Mouse (Mus musculus): Measurements from ENCODE around the gene Zc3h12c.

The Zc3h12c gene

DNA sequence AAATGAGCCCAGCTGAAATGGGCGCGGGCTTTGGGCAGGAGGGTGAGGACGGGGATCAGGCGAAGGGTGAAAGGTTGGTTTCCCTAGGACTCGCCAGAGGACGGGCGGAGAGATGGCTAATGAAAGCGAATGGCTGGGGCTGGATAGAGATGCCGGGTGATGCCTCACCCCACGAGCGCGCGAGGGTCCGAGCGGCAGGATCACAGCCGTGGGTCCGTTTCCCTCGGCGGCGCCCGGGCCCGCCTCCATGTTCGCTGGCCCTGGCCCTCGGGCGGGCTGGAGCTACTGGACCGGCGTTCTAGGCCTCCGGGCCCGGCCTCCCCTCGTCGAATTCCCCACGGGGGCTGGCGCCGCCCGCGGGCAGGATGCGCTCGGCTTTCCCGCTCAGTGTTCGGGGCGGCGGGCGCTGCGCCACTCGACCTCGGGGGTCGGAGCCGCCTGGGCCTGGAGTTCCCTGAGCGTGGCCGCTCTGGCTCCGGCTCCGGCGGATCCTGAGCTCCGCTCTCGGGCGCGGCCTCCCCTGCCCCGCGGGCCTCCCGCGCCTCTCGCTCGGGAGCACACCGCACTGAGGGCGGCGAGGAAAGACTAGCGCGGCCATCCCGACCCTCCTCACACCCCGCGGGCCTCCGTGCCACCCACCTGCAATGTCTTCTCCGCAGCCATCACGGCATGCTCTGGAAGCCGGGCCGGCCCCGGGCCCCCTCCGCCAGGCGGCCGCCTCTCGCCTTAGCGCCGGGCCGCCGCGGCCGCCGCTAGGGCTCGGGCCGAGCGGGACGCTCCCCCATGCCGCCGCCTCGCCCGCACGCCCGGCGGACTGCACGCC, at the start of gene Zc3h12c:
Zc3h12c (minus strand) TSS at position 710 of the 823 bp plus-strand sequence.
- peak; percentile 87 for DNase-seq (ENCODE audit: extremely low spot score, low spot score)

DNA sequence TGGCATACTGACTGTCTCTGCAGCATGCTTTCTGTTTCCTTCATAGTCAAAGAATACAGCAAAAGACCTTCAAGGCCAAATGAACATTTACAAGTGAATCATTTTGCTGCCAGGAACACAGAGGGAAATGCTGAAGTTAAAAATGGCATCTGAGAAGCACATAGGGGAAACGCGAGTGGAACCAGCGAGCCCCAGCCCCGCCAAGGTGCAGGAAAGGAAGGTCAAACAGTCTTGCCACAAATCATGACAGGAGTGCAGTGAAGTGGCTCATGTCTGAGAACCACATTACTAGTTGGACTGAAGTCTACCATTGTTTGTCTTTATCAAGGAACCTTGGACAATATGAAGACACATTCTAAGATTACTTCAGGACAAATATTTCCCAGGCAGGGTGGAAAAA, 49.3 kb upstream of the Zc3h12c start:
- no peak for DNase-seq (ENCODE audit: extremely low spot score, low spot score)

DNA sequence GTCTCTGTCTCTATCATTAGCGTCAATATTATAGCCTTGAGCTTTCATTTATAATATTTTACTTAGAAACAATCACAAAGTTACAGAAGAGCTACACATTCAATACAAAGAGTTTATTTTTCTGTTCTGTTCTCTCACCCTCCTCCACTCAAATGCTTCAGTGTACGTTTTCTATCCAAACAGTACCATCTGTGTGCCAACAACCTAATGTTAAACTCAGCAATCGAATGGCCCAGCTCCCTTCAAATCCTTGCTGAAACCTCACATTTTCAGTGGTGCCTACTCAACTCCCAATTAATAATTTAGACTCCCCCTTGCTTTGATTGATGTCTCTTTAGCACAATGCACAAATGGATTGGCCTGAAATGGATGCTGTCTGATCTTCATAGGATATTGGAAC, 46.9 kb upstream of the Zc3h12c start:
- no peak for DNase-seq (ENCODE audit: extremely low spot score, low spot score)

DNA sequence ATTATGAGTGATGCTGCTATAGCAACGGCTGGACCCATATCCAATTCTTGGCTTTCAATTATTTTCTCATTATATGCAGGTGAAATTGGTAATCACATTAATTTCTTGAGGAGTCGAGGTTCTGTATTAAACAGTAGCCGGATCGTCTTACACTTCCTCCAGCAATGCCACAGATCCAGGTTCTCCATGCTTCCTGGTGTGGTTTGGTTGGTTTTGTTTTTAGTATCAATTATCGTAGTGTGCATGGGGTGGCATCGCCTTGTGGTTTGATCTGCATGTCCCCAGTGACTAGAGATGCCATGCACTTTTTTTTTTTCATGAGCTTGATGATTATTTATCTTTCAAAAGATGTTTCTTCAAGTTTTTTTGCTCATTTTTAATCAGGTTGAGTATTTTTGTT, 44.0 kb upstream of the Zc3h12c start:
- no peak for DNase-seq (ENCODE audit: extremely low spot score, low spot score)

DNA sequence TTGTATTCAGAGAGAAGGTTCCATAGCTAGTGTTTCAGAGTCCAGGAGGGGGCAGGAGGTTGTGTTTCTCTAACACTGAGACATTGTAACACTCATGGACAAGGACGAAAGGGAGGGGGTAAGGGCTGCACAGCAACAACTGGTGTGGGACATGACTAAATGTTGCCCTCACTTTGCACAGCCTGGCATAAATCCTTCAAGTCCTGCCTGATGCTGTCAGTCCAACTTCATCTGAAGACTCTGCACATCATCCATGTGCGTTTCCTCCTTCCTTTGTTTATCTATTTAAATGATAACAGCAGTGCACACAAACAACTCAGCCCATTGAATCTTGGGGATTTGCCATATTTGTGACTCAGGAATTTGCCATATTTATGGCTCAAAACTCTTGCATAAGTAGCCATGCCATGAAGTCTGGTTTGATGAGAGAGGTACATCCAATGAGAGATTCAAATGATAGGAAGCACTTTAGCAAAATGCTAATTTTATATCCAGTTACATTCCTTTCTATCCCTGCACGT, 40.2 kb upstream of the Zc3h12c start:
- DNase-seq (ENCODE audit: extremely low spot score, low spot score), result no peak

DNA sequence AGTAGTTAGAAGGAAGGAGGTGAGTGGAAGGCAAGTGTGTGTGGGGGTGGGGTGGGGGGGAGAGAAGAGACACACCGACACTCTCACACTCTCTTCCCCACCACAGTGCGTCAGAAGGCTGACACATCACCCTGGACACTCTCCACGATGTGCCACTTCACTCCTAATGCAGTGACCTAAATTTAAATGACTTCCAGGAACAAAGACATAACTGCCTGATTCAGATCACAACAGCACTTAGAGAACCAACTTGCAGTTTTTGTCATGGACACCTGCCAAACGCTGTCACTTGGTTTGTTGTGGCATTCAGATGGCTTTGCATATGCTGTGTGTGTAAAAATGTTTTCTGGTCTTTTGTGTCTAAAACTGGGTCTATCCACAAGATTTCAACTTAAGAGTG, 34.8 kb upstream of the Zc3h12c start:
- no peak for DNase-seq (ENCODE audit: extremely low spot score, low spot score)

DNA sequence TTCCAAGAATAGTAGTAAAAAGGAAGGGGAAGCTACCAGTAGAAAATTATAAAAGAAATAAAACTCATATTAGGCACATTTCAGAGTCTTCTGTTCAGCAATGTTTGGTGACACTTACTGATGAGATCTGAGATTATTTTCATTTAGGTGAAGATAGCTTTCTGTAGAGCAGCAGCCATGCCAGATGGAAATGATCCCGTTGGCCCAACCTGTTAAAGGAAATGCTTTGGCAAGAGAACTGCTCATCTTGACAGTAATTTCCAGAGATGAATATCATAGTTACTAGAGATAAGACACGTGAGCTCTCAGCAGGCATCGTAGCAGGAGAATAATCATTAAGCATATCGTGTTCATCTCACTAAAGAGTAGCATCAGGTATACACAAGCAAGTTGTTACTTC, 31.9 kb upstream of the Zc3h12c start:
- DNase-seq (ENCODE audit: extremely low spot score, low spot score), result no peak

DNA sequence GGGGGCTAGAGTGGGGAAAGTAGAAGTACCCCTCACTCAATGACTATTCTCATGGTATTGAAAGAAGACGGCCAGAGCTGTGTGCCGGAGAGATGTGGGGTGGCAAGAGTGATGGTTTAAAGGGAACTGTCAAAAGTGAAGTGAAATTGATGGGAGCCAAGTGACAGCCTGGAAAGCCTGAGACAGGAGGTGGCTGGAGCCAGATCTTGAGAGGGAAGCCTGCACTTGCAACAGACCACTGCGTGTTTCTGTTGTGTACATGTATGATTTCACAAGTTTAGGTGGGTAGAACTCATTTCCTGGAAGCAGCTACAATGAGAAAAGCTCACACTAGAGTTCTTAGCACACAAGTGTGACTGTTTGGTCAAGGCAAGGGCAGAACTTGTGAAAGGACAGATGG, 27.5 kb upstream of the Zc3h12c start:
- no peak for DNase-seq (ENCODE audit: extremely low spot score, low spot score)

DNA sequence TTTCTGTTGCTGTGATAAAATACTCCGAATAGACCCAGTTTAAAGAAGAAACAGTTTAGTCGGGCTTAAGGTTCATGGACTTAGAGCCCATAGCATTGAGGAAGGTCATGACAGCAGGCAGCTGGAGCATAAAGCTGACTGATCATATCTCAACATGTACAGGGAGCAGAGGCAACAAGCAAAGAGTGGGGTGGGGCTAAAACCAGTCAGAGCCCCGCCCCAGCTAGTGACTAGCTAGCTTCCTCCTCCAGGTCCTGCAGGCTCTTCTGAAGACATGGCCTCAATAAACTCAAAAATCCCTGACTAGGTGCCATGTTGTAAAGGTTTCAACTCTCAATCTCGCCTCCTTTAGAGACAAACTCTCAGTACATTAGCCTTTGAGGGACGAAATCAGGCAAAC, 25.5 kb upstream of the Zc3h12c start:
- no peak for DNase-seq (ENCODE audit: extremely low spot score, low spot score)

DNA sequence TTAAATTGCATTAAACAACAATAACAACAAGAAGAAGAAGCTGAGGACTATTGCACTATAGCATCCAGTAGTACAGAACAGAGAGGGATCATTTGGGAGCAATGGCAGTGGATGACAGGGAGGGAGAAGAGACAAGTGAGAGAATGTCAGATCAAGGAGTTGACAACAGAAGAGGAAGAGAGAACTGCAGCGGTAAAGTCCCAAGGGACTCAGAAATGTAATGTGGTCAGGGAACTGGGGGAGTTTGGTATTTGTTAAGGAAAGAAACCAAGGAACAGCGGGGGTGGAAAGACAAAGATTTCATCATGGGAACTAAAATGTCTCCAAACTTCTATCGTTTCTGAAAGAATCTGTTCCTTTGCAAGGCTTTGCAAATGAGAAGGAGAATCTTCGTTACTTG, 22.5 kb upstream of the Zc3h12c start:
- DNase-seq (ENCODE audit: extremely low spot score, low spot score), result no peak

DNA sequence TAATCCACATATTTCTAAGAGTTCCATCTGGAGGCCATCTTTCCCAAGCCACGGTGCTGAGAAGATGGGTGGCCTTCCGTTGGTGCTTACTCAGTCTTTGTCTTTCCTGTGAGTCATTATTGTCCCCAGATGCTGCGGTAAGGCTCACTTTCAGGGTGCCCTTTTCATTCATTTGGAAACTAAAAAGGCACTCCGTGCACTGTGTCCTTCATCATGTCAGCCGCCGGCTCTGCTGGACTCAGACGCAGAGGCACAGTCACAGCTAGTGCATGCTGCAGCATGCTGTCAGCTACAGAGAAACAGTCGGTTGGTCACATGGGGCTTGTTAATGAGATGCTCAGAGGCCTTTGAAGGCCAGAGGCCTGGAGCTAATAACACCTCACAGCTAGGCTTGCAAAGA, 19.7 kb upstream of the Zc3h12c start:
- DNase-seq (ENCODE audit: extremely low spot score, low spot score), result peak; percentile 34

DNA sequence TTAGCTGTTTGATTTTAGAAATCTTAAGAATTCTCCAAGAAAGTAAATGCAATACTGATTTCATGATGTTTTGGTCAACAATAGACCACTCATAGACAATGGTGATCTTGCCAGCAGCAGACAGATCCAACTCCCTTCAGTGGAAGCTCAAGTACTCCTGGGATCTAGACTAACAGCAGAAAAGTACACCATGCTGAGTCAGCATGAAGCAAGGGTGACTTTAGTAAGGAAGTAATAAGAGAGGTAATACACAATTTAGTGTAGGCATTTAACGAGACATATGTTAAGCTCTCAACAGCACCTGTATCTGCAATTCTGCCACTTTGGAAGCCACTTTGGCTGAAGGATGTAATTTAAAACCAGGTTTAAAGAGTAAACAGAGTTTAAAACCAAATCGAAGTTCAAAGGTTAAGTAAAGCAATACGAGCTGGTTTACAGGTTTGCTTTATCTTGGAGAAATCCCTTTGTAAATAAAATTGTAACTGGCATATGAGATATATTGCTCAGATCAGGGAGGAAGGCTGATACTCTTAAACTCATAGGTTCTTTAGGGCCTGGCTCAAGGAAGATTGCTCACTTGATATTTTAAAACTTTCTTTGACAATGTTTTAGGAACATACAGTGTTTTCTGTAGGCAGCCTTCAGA, 18.0 kb upstream of the Zc3h12c start:
- no peak for DNase-seq (ENCODE audit: extremely low spot score, low spot score)

DNA sequence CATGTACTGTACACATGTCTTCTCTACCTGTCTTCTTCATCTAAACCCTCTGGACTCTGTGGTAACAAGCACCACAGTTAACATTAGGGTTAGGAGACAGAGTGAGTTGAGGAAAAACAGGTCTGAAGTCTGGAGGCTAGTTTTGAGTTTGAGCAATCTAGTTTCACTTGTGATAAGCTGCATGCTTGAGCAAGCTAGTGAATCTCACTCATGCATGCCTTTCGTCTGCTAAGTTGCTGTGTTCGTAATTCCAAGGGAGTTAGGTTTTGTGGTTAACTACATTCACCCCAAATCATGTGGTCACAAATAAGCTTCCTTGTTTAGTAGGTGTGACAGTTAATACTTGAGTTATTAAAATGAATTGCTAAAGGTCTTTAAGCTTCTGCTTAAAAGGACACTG, 13.0 kb upstream of the Zc3h12c start:
- DNase-seq (ENCODE audit: extremely low spot score, low spot score), result no peak

DNA sequence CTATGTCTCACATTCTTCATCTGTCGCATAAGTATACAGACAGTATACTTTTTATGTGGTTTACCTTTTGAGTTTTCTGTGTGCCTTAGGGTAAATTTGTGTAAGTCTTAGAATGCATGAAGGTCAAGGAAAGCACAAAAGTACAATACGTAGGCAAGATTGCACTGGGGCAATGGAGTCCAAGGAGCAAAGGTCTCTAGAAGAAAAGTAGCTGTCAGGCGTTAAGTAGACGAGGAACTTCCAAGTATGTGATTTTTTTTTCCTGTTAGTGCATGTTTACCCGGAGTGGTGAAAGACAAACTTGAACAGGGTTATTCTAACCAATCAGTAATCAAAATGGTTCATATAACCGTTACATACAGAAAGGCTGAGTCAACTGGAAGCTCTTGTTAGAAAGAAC, 12.5 kb upstream of the Zc3h12c start:
- no peak for DNase-seq (ENCODE audit: extremely low spot score, low spot score)

DNA sequence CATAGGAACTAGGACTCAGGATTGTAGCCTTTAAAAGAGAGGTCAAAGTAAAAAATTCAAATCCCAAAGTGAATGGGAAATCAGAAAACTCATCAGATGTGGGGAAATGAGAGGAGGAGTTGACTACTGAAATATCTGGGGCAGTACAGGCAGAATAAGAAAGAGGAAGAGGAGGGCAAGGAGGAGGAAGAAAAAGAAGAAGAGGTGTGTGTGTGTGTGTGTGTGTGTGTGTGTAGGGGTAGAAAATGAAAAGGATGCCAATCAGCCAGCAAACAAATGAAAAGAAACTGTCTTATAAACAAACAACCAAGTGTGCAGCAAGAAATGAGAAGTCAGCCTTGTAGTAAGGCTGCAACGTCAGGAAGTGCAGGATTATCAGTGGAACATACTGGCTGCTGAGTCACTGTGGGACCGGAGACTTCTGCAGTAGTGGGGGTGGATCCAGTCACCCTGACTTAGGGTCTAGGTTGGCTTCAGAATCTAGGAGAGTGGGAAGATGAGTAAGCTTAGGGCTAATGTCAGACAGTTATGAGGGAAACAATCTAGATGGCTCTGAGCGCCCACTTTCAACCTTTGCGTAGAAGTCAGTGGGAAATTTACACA, 7.0 kb upstream of the Zc3h12c start:
- no peak for DNase-seq (ENCODE audit: extremely low spot score, low spot score)

DNA sequence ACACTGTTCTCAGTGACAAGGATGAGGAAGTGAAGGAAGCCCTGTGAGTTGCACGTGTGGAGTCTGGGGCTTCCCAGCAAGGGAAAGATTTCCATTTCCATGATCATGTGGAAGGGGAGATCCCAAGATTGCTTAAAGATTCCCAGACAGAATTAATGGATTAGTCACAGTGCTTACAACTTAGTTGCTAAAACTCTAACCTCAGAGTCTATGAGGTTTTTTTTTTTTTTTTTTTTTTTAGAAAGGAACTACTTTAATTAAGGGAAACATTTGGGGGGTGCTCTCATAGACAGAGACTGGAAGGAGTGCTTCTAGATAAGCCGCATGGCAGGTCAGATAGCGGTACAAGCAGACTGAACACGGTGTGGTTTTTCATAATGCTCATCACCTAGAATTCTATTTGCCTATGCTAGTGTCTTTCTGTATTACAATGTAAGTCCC, 6.3 kb upstream of the Zc3h12c start:
- no peak for DNase-seq (ENCODE audit: extremely low spot score, low spot score)

DNA sequence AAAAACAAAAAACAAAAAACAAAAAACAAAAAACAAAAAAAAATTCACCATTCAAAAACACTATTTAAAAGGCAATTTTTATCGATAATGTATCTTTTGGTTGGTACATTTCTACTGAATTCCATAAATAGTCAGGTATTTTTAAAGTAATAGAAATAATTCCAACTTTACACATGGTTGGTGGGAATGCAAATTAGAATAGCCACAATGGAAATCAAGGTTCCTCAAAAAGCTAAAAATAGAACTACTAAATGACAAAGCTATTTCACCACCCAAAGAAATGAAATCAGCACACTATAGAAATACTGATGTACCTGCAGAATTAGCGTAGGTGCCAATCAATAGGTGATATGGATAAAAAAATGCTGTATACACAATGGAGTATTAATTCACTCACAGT, 5.6 kb upstream of the Zc3h12c start:
- no peak for DNase-seq (ENCODE audit: extremely low spot score, low spot score)

DNA sequence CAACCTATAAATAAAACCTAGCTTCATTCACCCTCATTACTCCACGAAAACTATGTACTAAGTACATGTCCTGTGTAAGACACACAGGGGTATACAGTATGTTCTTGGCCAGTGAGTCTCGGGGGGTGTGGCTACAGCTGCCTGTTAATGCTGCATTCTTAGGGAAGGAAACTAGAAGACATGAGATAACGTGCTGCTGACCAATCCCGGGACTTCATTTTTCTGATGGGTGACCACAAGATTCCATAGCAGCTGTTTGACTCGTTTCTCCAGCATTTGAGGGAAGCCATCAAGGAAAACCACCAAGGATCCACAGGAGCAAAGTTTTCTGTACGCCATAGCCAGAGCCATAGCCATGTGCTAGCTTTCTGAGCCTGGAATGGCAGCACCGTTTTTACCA, 4.2 kb upstream of the Zc3h12c start:
- no peak for DNase-seq (ENCODE audit: extremely low spot score, low spot score)

DNA sequence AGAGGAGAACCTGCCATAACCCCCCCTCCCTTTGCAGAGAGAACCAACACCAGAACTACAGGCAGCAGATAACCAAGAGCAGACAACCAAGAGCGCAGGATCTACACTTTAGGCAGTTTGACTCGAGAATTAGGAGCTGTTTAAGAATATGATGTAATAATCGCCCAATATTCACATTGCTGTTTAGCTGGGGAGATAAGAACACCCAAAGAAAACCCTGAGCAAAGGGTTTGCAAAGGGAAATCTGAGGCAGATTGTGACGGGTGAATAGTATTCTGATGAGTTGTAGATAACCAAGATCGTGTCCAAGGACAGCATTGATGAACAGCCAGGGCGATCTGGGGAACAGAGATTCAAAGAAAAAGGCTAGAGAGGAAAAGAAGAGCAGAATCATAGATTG, 2.3 kb upstream of the Zc3h12c start:
- DNase-seq (ENCODE audit: extremely low spot score, low spot score), result no peak

DNA sequence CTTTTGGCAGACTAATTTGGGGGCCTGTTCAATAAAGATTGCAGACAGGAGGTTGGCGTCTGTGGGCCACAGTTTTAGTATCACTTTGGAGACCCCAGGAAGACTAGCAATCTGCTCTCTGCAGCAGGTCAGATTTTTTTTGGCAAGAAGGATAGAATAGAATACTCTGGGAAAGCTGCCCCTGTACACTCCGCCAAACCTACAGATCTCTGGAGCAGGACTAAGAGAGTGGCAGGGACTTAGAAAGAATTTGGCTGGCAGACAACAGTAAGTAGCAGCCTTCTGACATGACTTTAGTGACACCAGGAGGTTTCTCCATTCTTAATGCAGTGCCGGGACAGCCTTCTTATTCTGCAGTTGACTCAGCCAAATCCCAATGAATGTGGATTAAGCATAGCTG, 1.8 kb upstream of the Zc3h12c start:
- DNase-seq (ENCODE audit: extremely low spot score, low spot score), result no peak

DNA sequence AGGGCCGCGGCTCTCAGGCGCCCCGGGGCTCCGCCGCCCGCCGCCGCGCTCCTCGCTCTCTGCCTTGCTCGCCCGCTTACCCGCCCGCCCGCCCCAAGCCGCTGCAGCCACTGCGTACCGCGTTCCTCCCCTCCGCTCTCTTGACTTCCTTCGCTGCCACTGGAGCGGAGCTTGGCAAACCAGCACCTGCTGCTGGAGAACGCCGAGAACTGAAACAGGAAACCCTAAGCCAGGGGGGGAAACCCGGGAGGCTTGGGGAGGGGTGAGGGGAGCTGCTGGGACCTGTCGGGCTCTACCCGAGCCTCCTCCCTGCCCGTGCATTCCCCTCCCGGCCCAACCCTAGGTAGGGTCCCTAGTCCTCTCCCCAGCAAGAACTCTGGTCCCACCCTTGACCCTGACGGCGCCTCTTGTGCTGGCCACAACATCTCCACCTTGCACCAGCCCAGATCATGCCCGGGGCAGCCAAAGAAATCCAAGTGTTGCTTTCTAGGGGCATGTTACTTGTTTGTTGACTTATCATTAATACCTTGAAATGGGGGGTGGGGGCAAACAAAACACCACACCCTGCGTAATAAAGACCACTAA, 406 bp upstream of the Zc3h12c start:
- DNase-seq (ENCODE audit: extremely low spot score, low spot score), result no peak

DNA sequence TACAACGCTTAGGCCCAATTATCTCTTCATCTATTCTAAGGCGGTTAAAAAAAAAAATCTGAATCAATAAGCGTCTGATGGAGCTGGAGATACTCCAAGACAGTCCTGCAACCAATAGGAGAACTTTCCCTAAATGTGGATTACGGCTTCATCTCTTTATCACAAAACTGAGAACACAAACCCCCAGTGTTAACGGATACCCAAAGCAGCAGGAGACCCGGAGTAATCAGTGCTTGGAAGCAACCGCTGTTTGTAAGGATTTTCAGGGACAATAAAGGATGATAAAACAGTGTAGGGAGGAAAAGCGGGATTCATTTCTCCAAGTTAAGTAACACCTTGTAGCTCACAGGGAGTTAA, 888 bp downstream of the Zc3h12c start:
- DNase-seq (ENCODE audit: extremely low spot score, low spot score), result no peak

Measured in neural tube, embryonic 10.5 days (tissue).